Mouse (Mus musculus) limb, embryonic 13.5 days (tissue): Measurements from ENCODE around the gene Mtnr1b. TPM values are rescaled to one million over a fixed set of nuclear protein-coding genes. Genes with fewer than 3 reads are reported as not detected.
A peak's percentile ranks its signal among the peaks of the same experiment; 100 is the strongest.

Experiments used
- ATAC-seq: fragments of 200-750 bp; cut with Nextera tagmentation; 2 replicates; pipeline ENCODE4 v1.8.0; 2017; ENCODE audit warnings: low read depth, moderate number of reproducible peaks, moderate TSS enrichment; ENCODE audit not compliant: low FRiP score
- H3K27ac ChIP-seq: fragments of 300-500 bp; sonication (generic); 2 replicates; pipeline ENCODE4 v1.5.1; 2015; ENCODE audit warnings: inconsistent platforms, mild to moderate bottlenecking, moderate library complexity
- H3K27me3 ChIP-seq: fragments of 300-500 bp; sonication (generic); 2 replicates; pipeline ENCODE4 v1.6.1; 2015; ENCODE audit warnings: mild to moderate bottlenecking, inconsistent platforms
- H3K36me3 ChIP-seq: fragments of 300-500 bp; sonication (generic); 2 replicates; pipeline ENCODE4 v1.6.1; 2015; ENCODE audit warnings: inconsistent platforms, mild to moderate bottlenecking, moderate library complexity
- H3K4me1 ChIP-seq: fragments of 300-500 bp; sonication (generic); 2 replicates; pipeline ENCODE4 v1.6.1; 2015; ENCODE audit warnings: inconsistent platforms
- H3K4me2 ChIP-seq: fragments of 300-500 bp; sonication (generic); replicated peaks from 2 replicates; pipeline ENCODE4 v1.6.1; 2015; ENCODE audit warnings: inconsistent platforms, mild to moderate bottlenecking, moderate library complexity
- H3K4me3 ChIP-seq: fragments of 300-500 bp; sonication (generic); 2 replicates; pipeline ENCODE4 v1.5.1; 2015; ENCODE audit warnings: moderate library complexity, mild to moderate bottlenecking, inconsistent platforms
- H3K9ac ChIP-seq: fragments of 300-500 bp; sonication (generic); 2 replicates; pipeline ENCODE4 v1.6.1; 2015; ENCODE audit warnings: mild to moderate bottlenecking, inconsistent platforms
- H3K9me3 ChIP-seq: fragments of 300-500 bp; sonication (generic); 2 replicates; pipeline ENCODE4 v1.6.1; 2016; ENCODE audit warnings: inconsistent platforms
- WGBS: fragments of 180-500 bp; shearing (Covaris S2); methylation state at CpG from one replicate; pipeline ENCODE4 v1.1.7; 2015; 5-methylcytosine and 5-hydroxymethylcytosine counted together
- polyA plus RNA-seq: library from polyadenylated mRNA; unstranded; fragments of >200 nt; fragmentation: Nextera tagmentation; extraction: Ambion mirVana; gene quantifications from 2 replicates; pipeline ENCODE4 v1.2.1, GENCODE M21; 2015

The Mtnr1b gene
- polyA plus RNA-seq, 1 experiment from 2014 or later = not detected

GRCm38 (mm10) chr9:15792076-15792475, 82.3 kb downstream of the Mtnr1b start:
- no peaks in the 10 kb centered on the region for H3K4me1 ChIP-seq
- WGBS = 90% methylated on average over 9 of the region's 9 CpGs
- H3K9ac ChIP-seq = no peak overlapping the region
- no peak overlapping the region for H3K27ac ChIP-seq
- H3K27me3 ChIP-seq = no peaks in the 10 kb centered on the region
- H3K9me3 ChIP-seq = no peaks in the 10 kb centered on the region
- no peak overlapping the region for H3K4me2 ChIP-seq
- H3K4me3 ChIP-seq = no peak overlapping the region
- ATAC-seq = no peak
- H3K36me3 ChIP-seq = no peaks in the 10 kb centered on the region

- H3K4me1 ChIP-seq = no peaks in the 10 kb centered on the region
- no peaks in the 10 kb centered on the region for H3K9me3 ChIP-seq
- no peak overlapping the region for H3K4me2 ChIP-seq
- no peaks in the 10 kb centered on the region for H3K36me3 ChIP-seq
- no peak overlapping the region for H3K27ac ChIP-seq
- no peak overlapping the region for H3K9ac ChIP-seq
- no peak overlapping the region for H3K4me3 ChIP-seq
- ATAC-seq = no peak
- no peaks in the 10 kb centered on the region for H3K27me3 ChIP-seq
- 81% methylated on average over 2 of the region's 2 CpGs for WGBS
Measured at GRCm38 (mm10) chr9:15786610-15787009, 87.7 kb downstream of the Mtnr1b start.

- H3K27me3 ChIP-seq = no peaks in the 10 kb centered on the region
- no peaks in the 10 kb centered on the region for H3K36me3 ChIP-seq
- H3K9me3 ChIP-seq = no peaks in the 10 kb centered on the region
- WGBS = 49% methylated on average over 3 of the region's 3 CpGs
- no peak overlapping the region for H3K4me2 ChIP-seq
- H3K4me3 ChIP-seq = no peak overlapping the region
- ATAC-seq = no peak
- H3K27ac ChIP-seq = no peak overlapping the region
- H3K9ac ChIP-seq = no peak overlapping the region
- no peaks in the 10 kb centered on the region for H3K4me1 ChIP-seq
Measured at GRCm38 (mm10) chr9:15786192-15786591, 88.2 kb downstream of the Mtnr1b start.

GRCm38 (mm10) chr9:15781936-15782335, 92.4 kb downstream of the Mtnr1b start:
- H3K4me3 ChIP-seq = no peak overlapping the region
- no peaks in the 10 kb centered on the region for H3K36me3 ChIP-seq
- H3K4me1 ChIP-seq = no peaks in the 10 kb centered on the region
- 73% methylated on average over 4 of the region's 4 CpGs for WGBS
- no peaks in the 10 kb centered on the region for H3K27me3 ChIP-seq
- H3K9ac ChIP-seq = no peak overlapping the region
- no peak overlapping the region for H3K27ac ChIP-seq
- ATAC-seq = no peak
- no peaks in the 10 kb centered on the region for H3K9me3 ChIP-seq
- no peak overlapping the region for H3K4me2 ChIP-seq

- Histone ChIP-seq H3K4me2 (no peak overlapping the region), H3K4me1 (peaks cover 21% of the 10 kb centered on the region), H3K27ac (peak overlapping the region; percentile 48; the same call in 1 of the 2 replicates), H3K9ac (no peak overlapping the region), H3K9me3 (no peaks in the 10 kb centered on the region), H3K4me3 (no peak overlapping the region), H3K27me3 (no peaks in the 10 kb centered on the region), H3K36me3 (no peaks in the 10 kb centered on the region)
- peak; percentile 57 for ATAC-seq
- 55% methylated on average over 1 of the region's 1 CpGs for WGBS
Measured at GRCm38 (mm10) chr9:15774911-15775310, 99.4 kb downstream of the Mtnr1b start.

Other genes with a start within 250 kb of the Mtnr1b start
- 0.09 and 0.15 TPM in 2 replicates for gene Deup1, start 246.6 kb downstream of the Mtnr1b start, polyA plus RNA-seq
- 20.7 and 22.8 TPM in 2 replicates for gene Slc36a4, start 164.8 kb downstream of the Mtnr1b start, polyA plus RNA-seq